Mouse (Mus musculus) kidney, adult 8-10 months (tissue): Measurements from ENCODE around the gene Snx29.

Source experiments
- DNase-seq, 2 experiments: peaks; one replicate each; pipeline ENCODE4 v3.0.0; 2022

The Snx29 gene

DNA sequence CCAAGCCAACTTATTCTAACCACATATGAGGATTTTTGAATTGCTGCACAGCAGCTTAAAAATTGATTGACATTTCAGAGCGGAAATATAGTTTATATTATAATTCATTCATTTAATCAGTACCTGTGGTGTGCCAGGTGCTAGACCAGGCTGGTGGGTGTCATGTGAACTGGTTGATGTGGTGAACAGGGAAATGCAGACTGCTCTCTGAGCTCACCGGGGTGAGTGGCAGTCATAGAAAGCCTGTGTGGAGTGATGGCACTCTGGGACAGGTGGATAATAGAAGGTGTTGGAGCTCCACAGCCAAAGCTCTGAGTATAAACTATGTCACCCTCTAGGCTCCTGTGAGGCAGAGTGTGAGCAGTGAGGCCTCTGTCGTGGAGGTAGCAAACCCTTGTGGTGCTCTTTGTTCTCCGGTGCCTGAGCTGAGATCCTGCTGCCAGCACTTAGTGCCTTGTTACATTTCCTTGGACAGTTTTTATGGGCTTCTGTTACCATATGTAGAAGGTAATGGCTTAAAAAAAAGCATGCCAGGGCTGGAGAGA, 324.1 kb downstream of the Snx29 start:
- no peak for DNase-seq

DNA sequence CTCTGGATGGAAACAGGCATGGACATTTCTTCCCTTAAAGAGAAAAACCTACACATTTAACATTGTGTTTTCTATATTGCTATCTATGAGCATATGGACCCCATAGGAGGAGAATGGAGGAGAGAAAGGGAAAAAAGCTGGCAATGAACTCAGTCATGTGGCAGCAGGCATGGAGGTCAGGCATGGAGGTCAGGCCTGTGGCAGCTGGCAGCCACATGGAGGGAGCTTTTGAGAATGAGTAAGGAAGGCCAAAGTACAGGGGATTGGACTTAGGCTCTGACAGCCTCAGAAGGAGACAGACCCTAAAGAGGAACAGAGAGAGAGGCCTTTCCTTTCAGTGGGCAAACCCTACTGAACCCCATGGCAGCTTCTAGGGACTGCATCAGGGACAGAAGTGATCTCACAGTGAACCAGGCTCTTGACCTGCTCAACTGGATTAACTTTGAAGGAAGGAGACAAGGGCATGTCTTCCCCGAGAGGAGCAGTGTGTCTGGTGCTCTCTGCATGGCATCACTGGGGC, 325.5 kb downstream of the Snx29 start:
- peak; percentile 50 to 64 for DNase-seq

DNA sequence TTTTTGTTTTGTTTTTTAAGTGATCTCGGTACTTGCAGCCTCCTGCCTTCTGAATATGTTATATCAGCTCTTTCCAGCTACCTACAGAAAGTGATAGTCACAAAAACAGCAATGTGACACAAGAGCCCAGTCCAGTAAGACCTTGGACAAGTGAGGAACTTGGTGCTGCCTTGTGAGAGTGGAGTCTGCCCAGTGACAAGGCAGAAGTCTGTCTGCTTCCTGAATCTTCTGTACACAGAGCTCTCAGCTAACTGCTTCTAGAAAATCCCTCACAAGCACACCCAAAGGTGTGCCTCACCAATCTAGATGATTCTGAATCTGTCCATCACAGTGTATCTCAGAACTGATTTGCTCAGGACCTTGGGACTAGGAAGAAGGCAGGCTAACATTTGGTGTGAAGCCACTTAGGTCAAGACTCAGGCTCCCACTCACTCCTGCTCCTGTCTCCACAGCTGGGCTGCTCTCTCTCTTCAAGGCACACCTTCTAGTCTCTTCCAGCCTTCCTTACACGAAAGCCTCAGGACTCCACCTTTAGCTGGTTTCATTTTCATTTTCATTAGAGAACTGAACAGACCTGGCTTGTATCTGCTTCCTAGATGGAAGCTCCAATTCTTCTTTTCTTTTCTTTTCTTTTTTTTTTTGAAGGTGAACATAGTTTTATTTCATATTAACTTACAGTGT, 330.1 kb downstream of the Snx29 start:
- DNase-seq, result no peak

DNA sequence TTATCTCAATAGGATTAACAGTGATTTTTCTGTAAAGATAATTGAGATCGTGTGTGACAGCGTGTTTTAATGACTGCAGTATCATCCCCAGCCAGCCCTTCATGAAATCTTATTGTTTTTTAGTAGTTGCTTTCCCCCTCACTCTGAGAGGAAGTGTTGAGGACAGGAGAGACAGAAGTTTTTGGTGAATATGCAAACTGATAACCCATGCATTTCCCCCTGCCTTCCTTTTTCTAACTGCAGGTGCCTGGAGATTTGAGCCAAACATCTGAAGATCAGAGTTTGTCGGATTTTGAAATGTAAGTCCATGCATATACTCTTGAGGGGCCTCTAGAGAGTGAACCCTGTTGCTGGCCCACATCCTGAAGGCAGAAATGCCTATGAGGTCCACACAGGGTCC, 333.2 kb downstream of the Snx29 start:
- no peak for DNase-seq

DNA sequence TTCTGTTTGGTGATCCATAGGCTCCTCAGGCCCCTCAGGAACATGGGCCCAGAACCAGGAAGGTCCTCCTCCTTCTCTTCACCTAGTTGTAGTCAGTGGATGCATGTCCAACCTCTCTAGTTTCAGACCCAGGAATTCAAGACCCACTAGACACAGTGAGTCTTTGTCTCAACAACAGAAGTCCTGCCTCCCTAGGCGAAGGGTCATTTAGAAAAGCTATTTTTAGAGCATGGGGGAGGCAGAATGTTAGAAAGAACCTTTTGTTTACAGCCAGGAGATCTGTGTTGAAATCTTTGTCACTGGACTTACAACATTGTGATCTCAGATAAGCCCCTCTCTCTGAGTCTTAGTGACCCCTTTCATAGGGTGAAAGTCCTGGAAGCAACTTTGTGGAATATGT, 334.4 kb downstream of the Snx29 start:
- DNase-seq, result no peak

DNA sequence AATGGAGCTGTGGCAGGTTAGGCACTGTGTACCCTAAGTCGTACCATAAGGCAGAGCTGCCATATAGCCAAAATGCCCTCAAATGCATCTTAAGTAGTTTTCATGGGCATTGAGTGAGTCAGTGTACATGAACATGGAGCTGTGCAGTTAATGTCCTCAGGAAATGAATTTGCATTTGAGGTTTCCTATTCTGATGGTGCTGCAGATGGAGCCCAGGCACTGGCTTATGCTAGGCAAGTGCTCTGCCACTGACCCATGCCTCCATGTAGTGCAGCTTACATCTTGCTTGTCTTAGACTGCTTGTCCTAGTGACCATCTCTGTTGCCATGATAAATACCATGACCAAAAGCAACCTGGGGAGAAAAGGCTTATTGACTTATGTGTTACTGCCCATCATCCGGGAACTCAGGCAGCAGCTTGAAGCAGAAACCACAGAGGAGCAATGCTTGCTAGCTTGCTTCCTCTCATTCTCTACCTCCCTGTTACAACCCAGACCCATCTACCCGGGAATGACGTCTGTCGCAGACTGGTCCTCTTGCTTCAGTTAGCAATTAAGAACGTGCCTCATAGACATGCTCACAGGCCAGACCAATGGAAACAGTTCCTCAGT, 336.5 kb downstream of the Snx29 start:
- no peak for DNase-seq

DNA sequence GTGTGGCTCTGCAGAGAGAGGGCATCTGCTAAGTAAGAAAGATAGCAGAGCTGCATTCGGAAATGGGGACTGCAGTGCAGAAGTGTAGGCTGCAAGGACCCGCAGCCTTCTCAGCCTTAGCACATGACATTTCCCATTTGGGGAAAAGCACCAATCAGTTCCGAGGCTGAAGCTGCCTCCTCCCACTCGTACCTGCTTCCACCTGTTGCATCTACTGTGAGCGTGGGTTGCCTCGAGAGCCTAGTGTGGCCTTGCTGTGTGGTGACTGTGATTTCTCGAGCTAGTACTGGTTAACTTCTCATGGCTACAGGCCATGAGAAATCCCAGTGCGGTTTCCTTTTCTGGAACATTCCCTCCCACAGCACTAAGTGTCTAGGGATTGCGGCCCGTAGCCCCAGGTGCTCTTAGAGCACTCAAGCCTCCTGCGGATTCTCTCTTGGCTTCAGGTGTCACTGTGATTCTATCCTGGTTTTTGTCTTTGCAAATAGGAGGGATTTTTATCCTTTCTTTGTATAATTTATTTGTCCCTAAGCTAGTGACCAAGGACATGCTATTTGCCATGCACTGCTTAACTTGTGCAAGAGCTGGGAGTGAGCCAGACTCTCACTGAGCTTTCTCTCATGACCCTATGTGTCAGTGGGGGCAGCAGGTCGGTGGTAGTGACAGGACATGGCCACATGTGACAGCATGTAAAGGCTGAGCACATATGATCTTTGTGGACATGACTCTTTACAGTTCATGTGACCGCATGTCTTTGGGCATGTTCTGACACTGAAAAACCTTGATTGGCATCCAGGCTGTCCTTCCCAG, 342.4 kb downstream of the Snx29 start:
- DNase-seq, result no peak

DNA sequence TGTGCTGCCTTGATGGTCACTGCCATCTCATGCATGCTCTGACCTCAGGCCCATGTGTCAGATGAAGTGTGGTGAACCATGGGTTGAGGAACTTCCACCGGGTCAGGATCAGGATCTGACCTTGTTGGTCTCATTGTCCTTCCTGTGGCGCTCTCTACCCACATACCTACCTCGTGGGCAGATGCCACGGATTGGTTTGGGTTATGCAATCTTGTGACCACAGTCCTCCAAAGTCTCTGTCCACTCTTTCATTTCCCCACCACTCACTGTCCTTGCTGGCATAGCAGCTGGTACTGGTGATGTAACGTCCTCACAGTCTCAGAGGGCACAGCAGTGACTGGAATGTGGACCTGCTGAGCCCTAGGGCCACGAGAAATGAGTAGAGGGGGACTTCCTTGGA, 343.2 kb downstream of the Snx29 start:
- DNase-seq, result peak; percentile 30 to 53

DNA sequence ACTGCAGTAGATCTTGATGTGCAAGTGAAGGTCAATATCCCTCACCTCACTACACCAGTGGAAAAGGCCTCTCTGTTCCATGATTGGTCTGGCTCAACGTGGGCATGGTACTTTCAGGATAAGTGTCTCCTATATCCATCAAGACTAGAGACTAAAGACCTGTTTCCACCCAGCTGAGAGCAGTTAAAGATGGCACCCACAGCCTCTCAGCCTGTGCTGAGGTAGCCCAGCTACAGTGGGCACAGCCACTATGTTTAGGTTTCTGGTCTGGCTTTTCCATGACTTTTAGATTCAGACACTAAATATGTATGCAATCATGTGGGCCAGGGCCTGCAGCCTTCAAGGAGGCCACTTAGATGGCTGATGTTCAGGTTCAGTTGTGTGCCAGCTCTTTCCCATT, 345.7 kb downstream of the Snx29 start:
- DNase-seq, result no peak

DNA sequence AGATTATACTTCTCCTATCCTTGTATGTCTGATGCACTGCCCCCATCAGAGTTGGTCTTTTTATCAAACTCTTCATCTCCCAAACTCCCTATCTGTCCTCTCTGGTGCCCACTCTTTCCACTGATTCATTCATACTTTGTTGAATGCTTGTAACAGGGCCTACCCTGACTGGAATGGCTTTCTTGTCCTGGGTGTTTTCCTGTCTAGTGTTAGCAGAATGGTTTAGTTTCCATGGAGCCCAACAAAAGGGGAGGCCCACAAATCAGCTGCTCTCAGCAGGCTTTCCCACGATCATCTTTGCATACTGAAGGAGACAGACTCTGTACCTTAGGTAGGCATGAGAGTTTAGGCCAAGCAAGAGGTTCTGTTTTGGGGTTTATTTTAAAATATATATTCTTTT, 346.2 kb downstream of the Snx29 start:
- no peak for DNase-seq

DNA sequence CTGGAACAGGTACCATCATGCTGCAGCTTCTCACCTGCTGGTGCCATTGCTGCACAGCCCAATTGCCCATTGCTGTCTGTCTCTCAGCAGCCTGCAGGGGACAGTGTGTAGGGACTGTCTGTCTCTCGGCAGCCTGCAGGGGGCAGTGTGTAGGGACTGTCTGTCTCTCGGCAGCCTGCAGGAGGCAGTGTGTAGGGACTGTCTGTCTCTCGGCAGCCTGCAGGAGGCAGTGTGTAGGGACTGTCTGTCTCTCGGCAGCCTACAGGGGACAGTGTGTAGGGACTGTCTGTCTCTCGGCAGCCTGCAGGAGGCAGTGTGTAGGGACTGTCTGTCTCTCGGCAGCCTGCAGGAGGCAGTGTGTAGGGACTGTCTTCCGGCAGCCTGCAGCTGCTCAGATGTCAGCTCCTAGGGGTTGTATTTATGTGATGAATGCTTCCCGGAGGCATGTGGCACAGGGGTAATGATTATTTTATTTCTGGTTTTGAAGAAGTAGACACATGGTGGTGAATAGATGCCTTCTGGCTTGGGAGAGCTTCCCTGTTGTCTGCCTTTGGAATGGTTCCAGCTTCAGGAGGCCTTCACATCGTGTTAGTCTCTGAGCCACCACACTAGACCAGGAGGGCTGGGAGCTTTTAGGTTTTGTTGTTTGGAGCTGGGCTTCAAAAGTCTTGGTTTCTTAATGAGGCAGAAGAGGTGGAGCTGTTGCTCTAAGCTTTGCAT, 347.7 kb downstream of the Snx29 start:
- DNase-seq, result no peak

DNA sequence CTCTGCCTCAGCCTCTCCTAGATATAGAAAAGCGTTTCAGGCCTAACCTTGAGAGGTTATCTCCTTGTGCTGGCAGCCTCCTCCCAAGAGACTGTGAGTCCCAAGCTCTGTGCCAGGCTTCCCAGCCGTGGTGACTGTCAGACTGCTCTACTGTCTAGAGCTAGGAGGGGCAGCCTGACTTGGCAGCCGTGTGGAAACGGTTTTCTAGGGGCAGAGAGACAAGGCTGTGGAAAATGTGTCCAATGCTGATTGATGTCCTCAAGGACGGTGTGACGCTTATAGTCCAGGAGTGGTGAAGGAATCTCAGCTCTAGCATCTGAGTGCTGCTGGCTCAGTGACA, 348.2 kb downstream of the Snx29 start:
- DNase-seq, result no peak

DNA sequence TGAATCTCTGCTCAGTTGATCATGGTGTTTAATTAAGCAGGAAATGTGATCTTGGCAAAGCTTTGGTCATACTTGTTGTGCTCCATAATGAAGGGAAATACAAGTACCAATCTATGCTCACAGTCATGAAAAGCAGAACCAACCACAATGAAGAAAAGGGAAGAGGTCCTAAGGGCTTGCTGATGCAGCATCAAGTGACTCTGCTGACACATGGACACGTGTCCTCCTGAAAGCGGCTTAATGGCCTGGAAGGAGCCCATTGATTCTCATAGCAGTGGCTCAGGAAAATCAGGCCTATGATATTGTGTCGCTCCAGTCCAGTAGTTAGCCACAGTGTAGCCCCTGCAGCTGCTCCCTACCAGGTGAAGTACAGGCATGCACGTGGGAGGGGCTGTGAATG, 353.3 kb downstream of the Snx29 start:
- DNase-seq, result no peak

DNA sequence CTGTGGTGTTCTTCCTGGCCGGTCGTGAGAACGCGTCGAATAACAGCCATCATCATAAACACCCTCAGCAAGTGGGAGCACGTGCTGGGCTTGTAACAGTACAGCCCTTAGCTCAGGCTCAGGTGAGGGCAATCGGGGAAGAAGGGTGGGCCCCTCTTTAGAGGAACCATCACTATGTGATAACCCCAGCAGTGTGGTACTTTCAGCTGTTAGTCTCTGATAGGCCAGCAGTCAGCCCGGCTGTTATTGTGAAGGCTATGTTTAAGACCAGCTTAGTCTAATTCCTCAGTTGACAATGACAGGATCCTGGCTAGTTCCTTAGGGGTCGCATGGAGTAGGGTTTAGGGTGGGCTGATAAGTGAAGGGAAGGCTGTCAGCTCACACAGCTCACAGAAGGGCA, 362.6 kb downstream of the Snx29 start:
- DNase-seq, result no peak

DNA sequence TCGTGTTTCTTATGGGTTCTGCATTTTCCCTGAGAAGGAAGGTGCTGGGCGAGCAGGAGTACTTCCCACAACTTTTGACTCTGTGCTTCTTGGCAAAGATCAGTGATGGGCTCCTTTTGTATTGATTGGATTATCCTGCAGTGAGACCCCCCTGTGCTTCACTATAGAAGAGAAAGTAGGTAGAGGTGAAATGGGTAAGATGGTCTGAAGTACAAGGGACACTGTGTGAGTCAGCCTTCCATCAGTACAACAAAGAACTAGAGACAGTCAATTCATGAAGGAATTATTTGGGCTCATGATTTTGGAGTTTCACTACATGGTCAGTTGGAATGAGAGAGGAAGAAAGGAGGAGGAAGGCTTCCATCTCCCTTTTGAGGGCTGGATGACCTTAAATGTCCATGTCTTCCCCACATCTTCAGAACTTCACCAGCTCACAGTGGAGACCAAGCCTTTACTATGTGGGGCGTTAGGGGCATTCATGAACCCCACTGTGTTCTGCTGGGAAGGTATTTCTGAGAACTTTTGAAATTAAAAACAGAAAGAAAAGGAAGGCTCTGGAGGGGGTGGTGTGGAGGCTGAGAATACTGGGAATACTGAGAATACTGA, 363.1 kb downstream of the Snx29 start:
- DNase-seq, result no peak

DNA sequence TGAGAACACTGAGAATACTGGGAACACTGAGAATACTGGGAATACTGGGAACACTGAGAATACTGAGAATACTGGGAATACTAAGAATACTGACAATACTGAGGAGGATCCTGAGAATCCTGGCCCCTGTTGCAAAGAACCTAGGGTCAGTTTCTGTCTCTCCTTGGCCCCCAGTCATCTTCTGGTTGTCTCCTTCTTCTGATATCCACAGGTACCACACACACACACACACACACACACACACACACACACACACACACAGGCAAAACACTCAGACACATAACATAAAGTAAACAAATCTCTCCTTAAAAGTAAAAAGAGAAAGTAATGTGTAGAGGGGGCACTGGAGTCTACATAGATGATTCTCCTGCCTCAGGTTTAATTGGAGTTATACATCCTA, 365.1 kb downstream of the Snx29 start:
- no peak for DNase-seq

DNA sequence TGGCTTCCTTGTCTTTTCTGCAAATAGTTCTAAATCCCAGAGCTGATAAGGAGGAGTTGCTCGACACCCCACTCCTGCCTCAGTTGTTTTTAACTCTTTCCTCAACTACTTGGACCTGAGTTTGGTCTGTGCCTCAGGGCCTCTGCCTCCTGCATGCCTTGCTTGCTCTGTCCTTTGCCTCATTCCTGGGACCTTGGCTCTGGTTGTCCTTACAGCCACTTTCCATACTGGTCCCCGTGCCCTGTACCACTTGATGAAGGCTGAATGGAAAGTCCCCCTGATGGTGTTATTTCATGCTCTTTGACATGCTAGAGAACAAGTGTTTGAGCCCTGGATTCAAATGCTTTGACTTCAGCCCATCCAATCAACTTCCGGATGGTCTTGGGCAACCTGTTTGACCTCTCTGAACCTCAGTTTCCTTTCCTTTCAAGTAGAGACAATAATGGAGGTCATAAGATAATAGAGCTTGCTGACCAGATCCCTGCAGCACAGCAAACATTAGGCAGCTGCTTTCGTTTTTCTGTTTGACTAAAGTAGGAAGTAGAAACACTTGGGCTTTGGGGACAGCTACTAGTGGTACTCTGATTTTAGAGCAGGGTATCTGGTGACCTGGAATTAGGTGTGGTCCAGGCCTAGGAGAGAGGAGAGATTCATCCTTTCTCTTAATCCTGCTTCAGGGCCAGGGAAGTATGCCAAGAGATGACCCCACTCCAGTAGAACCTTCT, 365.7 kb downstream of the Snx29 start:
- no peak for DNase-seq

DNA sequence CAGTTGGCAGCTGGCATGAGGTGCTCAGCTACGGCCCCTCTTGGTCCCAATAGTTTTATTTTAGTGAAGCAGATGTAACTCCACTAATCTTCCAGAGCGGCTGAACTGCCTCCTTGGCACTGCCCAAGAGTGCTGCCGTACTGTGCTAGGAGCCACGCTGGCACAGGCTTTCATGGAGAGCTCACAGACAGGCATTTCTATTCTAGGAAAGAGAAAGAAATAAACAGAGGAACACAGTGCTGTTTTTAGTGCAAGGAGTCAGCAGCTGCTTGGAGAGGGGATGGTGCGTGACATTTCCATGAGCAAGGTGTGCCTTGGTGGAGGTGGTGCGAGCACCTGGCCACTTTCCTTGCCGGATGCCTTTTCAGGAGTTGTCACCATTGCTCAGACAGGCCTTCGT, 367.4 kb downstream of the Snx29 start:
- DNase-seq, result no peak

DNA sequence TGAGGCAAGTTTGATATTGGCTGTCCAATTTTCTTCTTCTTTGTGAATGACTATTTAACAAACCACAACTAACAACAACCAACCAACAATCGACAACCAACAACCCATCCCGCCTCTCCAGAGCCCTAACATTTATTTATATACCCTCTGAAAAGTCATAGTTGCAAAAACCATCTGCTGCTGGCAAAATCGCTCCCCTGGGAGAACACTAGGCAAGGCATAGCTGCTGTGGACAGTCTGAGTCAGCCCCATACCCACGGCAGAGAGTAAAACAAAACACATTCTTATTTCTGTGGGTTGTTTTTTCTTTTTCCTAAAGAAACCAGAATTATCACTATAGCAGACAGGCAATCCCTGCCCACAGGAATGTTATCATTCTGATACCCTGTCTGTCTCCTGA, 368.0 kb downstream of the Snx29 start:
- DNase-seq, result no peak

DNA sequence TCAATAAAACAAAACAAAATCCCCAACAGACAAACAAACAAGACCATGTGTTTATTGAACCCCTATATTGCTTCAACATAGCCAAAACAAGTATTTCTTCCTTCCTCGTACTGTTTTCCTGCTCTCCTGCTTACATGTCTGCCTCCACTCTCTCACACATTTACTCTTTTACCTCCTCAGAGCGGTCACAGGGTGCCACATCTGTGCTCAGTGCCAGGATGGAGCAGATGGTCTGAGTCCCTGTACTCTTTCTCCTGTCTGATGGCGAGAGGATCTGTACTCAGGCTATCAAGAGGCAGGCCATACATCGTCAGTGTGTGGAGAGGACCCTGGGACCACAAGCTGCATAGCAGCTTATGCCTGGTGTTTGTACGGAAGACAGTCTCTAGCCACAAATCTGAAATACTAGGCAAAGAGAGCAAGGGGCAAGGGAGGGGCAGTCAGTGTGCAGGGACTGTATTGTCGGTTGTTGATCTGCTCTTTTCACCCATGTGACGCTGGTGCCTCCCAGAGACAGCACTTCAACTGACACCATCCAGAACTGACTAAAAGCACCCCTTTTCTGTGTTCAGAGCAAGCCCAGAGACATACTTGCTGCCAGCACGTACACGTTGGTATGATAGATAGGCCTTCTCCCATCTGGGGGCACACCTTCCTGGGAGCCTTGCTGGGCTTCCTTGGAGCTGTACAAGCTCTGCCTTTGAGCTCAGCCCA, 368.9 kb downstream of the Snx29 start:
- DNase-seq, result no peak

DNA sequence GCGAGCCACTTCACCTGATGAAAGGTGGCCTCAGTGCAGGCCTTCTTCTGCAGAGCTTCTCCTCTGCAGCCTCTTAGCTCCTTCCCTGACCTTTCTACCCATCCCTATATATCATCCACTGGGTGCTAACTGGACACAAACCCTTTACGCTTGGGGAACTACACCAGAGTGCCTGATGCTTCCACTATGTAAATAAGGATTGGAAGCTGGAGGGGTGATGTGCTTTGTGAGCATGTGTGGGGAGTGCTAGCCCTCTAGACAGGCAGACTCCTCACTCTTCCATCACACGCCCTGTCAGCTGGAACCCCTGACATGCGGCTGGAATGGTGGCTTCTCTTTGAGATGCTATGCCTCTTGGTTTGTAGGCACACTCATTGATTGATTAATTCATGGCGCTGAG, 370.0 kb downstream of the Snx29 start:
- DNase-seq, result no peak
